Mouse (Mus musculus): Measurements from ENCODE around the gene Ftl1. TPM values are rescaled to one million over a fixed set of nuclear protein-coding genes. Genes with fewer than 3 reads are reported as not detected.

Ftl1 gene
- polyA plus RNA-seq, 1 experiment from 2014 or later, result 4,749 TPM

DNA sequence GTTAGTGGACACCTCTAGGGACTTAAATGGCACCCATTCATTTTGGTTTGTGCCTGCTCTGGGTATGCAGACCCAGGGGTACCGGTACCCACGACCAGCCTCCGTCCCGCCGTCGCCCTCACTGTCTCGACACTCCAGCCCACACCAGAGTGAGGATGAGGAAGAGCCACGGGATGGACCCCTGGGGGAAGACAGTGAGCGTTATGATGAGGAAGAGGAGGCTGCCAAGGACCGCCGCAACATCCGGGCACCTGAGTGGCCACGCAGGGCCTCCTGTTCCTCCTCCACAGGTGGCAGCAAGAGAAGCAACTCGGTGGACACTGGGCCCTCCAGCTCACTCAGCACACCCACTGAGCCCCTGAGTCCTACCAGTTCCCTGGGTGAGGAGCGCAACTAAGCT is 4.7 kb downstream of the Ftl1 start:
- DNase-seq (no peak), ATAC-seq (ENCODE audit: insufficient read depth) (no peak)
- Histone ChIP-seq H3K4me1 (ENCODE audit: insufficient read depth) (peaks cover 12% of the 10 kb centered on the region), H3K27me3 (ENCODE audit: insufficient read depth, low read length) (no peaks in the 10 kb centered on the region), H3K36me3 (ENCODE audit: insufficient read depth) (peaks cover 71% of the 10 kb centered on the region), H3K27ac (ENCODE audit: low read depth) (no peak overlapping the region), H3K4me3 (ENCODE audit: low read depth, low read length) (no peak overlapping the region), H3K9ac (no peak overlapping the region), H3K9me3 (ENCODE audit: low read depth, low read length) (no peaks in the 10 kb centered on the region), H3K4me2 (no peak overlapping the region)
- WGBS, result 84% methylated on average over 15 of the region's 15 CpGs
- no peak for TF ChIP-seq CTCF (IDR thresholded peaks at IDR 0.05; ENCODE audit: low read depth)

DNA sequence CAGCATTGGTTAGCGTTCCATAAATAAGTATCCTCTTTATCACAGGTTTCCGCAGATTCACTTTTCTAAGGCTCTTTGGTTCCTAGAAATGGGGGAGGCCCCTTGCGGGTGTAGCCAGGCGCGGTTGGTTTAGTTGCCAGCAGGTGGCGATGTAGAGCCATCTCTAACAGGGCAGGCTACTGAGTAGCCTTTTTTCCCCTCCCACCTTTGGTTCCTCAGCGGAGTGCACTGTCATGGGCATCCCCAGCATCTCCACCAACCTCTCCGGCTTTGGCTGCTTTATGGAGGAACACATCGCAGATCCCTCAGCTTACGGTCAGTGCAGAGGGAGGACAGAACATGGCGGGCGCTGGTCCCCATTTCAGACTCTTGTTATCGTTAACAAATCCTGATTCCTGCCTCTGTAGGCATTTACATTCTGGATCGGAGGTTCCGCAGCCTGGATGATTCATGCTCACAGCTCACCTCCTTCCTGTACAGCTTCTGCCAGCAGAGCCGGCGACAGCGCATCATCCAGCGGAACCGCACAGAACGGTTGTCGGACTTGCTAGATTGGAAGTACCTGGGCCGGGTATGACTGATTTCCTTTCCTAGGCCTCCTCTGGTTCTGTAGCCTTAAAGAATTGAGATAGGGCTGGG is 8.2 kb downstream of the Ftl1 start:
- Histone ChIP-seq H3K4me1 (ENCODE audit: insufficient read depth) (no peaks in the 10 kb centered on the region), H3K27ac (ENCODE audit: low read depth) (no peak overlapping the region), H3K27me3 (ENCODE audit: insufficient read depth, low read length) (no peaks in the 10 kb centered on the region), H3K4me2 (no peak overlapping the region), H3K36me3 (ENCODE audit: insufficient read depth) (peaks cover 65% of the 10 kb centered on the region), H3K4me3 (ENCODE audit: low read depth, low read length) (no peak overlapping the region), H3K9me3 (ENCODE audit: low read depth, low read length) (no peaks in the 10 kb centered on the region), H3K9ac (no peak overlapping the region)
- ATAC-seq (ENCODE audit: insufficient read depth) (peak; percentile 75), DNase-seq (peak; percentile 93)
- 55% methylated on average over 23 of the region's 23 CpGs for WGBS
- peak; percentile 89 for TF ChIP-seq CTCF (IDR thresholded peaks at IDR 0.05; ENCODE audit: low read depth)

DNA sequence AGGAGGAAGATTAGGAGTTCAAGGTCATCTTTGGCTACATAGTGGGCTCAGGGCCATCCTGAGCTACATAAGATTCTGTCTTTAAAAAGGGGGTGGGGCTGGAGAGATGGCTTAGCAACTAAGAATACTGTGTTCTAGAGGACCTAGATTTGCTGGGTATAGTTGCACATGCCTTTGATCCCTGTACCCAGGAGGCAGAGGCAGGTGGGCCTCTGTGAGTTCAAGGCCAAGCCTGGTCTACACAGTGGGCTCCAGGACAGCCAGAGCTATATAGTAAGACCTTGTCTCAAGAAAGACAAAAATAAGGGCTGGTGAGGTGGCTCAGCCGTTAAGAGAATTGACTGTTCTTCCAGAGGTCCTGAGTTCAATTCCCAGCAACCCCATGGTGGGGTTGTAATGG is 9.7 kb downstream of the Ftl1 start:
- no peak overlapping the region for H3K4me2 ChIP-seq
- DNase-seq (no peak), ATAC-seq (ENCODE audit: insufficient read depth) (no peak)
- TF ChIP-seq CTCF (IDR thresholded peaks at IDR 0.05; ENCODE audit: low read depth), result no peak
- H3K36me3 ChIP-seq (ENCODE audit: insufficient read depth), result peaks cover 64% of the 10 kb centered on the region
- H3K9me3 ChIP-seq (ENCODE audit: low read depth, low read length), result no peaks in the 10 kb centered on the region
- H3K4me1 ChIP-seq (ENCODE audit: insufficient read depth), result no peaks in the 10 kb centered on the region
- 90% methylated on average over 1 of the region's 1 CpGs for whole genome bisulfite sequencing
- no peak overlapping the region for H3K9ac ChIP-seq
- H3K27me3 ChIP-seq (ENCODE audit: insufficient read depth, low read length), result no peaks in the 10 kb centered on the region
- no peak overlapping the region for H3K4me3 ChIP-seq (ENCODE audit: low read depth, low read length)
- H3K27ac ChIP-seq (ENCODE audit: low read depth), result no peak overlapping the region

DNA sequence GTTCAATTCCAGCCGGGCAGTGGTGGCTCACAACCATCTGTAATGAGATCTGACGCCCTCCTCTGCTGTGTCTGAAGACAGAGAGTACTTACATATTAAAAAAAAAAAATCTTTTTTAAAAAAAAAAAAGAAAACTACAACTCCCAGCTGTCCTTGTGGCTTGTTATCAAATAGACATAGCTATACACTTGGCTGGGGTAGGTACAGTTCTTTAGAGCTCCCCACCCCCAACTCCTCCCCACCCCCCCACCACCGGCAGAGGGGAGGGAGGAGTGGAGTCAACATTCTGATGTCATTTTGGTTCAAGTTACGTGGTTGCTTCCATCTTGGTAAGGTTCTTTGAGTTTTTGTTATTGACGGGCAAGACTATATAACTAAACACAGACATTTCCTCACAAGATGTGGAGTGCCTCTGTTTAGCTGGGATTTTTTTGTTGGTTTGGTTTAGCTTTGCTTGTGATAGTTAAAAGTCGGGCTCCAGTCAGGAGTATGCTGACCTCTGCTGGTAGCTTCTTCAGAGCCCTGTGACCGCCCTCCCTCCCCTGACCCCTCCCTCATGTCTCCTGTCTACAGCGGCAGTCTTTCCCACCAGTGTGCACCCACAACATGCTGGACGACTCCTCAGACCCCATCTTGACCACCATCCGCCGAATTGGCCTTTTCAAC is 12.2 kb downstream of the Ftl1 start:
- Histone ChIP-seq H3K4me3 (ENCODE audit: low read depth, low read length) (no peak overlapping the region), H3K4me2 (no peak overlapping the region), H3K27ac (ENCODE audit: low read depth) (no peak overlapping the region), H3K4me1 (ENCODE audit: insufficient read depth) (no peaks in the 10 kb centered on the region), H3K36me3 (ENCODE audit: insufficient read depth) (peaks cover 67% of the 10 kb centered on the region), H3K27me3 (ENCODE audit: insufficient read depth, low read length) (no peaks in the 10 kb centered on the region), H3K9me3 (ENCODE audit: low read depth, low read length) (no peaks in the 10 kb centered on the region), H3K9ac (no peak overlapping the region)
- ATAC-seq (ENCODE audit: insufficient read depth), result 0 out of 2 replicates have a peak, but pooled peaks have one; percentile 36
- TF ChIP-seq CTCF (IDR thresholded peaks at IDR 0.05; ENCODE audit: low read depth), result peak; percentile 39; the same call in 1 of the 2 replicates
- DNase-seq, result peak; percentile 72
- 30% methylated on average over 11 of the region's 11 CpGs for WGBS

DNA sequence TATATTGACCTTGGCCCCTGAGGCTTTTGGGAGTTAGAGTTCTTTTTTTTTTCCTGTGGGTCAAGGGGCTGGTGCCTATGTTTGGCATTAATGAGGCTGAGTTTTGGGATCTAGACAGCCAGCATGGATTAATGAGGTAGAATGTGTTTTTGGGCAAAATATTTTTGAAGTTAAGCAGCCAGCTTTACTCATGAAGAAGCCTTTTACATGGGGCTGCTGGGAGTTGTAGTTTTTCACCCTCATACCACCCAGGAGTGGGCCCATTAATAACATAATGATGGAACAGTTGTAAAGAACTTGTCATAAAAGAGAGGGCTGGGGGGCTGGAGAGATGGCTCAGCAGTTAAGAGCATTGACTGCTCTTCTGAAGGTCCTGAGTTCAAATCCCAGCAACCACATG is 13.1 kb downstream of the Ftl1 start:
- Histone ChIP-seq H3K4me2 (no peak overlapping the region), H3K27me3 (ENCODE audit: insufficient read depth, low read length) (no peaks in the 10 kb centered on the region), H3K4me3 (ENCODE audit: low read depth, low read length) (no peak overlapping the region), H3K9me3 (ENCODE audit: low read depth, low read length) (no peaks in the 10 kb centered on the region), H3K27ac (ENCODE audit: low read depth) (no peak overlapping the region), H3K4me1 (ENCODE audit: insufficient read depth) (no peaks in the 10 kb centered on the region), H3K36me3 (ENCODE audit: insufficient read depth) (peaks cover 65% of the 10 kb centered on the region), H3K9ac (no peak overlapping the region)
- DNase-seq (no peak), ATAC-seq (ENCODE audit: insufficient read depth) (no peak)
- TF ChIP-seq CTCF (IDR thresholded peaks at IDR 0.05; ENCODE audit: low read depth), result no peak

DNA sequence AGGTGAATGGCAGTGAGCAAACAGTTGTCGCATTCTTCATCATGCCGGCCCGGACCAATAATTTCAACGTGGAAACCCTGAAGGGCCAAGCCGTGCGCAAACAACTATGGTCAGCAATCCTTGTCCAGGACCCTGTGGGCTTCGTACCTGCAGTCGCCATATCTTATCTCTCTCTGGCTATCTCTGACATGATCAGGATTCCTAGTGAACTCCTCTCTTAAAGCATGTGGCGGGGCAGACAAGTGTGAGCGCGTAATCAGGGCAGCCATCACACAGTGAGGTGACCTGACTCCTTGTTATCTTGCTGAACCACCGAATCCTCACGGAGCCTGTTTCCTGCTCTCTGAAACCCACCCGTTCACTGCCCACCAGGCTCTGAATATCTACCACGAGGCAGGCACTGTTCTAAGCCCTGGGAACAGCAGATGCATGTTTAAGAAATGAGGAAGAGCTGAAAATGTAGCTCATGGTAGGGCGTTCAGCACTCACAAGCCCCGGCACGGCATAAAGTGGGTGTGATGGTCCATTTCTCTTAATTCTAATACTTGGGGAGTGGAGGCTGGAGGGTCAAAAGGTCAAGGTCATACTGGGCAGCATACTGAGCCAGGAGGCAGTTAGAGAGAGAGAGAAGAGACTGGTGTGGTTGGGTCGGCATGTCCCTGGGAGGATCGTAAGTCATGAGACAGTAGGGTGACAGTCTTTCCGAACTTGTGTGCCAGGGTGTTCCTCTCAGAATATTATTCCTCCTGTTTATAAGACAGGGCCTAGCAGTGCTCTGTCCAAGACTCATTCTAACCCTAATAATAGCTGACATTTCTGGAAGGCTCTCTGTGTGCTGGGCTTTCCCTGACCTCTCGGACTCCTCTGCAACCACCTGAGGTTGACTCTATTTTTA is 15.9 kb downstream of the Ftl1 start:
- Histone ChIP-seq H3K4me3 (ENCODE audit: low read depth, low read length) (no peak overlapping the region), H3K27me3 (ENCODE audit: insufficient read depth, low read length) (no peaks in the 10 kb centered on the region), H3K9me3 (ENCODE audit: low read depth, low read length) (no peaks in the 10 kb centered on the region), H3K27ac (ENCODE audit: low read depth) (no peak overlapping the region), H3K4me1 (ENCODE audit: insufficient read depth) (no peaks in the 10 kb centered on the region), H3K36me3 (ENCODE audit: insufficient read depth) (peaks cover 68% of the 10 kb centered on the region), H3K9ac (no peak overlapping the region; the same call in 1 of the 2 replicates), H3K4me2 (no peak overlapping the region)
- DNase-seq (no peak), ATAC-seq (ENCODE audit: insufficient read depth) (no peak)
- 71% methylated on average over 22 of the region's 22 CpGs for WGBS
- TF ChIP-seq CTCF (IDR thresholded peaks at IDR 0.05; ENCODE audit: low read depth), result no peak
